Mouse (Mus musculus) megakaryocyte-erythroid progenitor cell, adult 5 weeks (primary cell): Measurements from ENCODE around the gene Car6. TPM values are rescaled to one million over a fixed set of nuclear protein-coding genes. Genes with fewer than 3 reads are reported as not detected.

Source experiments
- polyA plus RNA-seq: library from polyadenylated mRNA; stranded (reverse); fragments of >175 nt; gene quantifications from 2 replicates; pipeline ENCODE4 v1.2.3, GENCODE M21; 2012

Car6 gene
- not detected in 2 replicates for polyA plus RNA-seq

DNA sequence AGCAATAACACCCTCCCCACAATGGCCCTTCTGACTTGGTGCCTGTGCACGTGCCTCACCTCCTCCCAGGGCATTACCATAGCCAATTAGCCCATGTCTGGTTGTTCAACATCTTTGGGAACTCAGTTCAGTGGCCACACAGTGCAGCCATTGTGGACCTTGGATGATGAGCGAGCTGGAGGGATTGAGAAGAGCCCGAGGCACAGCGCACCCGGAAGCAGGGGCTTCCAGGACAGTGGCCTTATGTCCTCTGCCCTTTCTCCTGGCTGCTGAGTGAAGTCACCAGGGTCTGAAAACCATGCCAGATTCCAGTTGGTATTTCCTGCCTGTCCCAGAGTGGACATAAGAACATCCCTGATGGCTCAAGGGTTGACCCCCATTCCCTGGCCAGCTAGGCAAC lies at the start of gene Car6:
Car6 (minus strand) TSS at position 101 of the 400 bp plus-strand sequence.

GRCm38 (mm10) chr4:150236521-150237481 lies 35.7 kb upstream of the Car6 start, which contains the start of gene Eno1:
Gene Eno1 (plus strand): TSS chr4:150236721.

Other genes starting within 250 kb of the Car6 start
- gene Spsb1, start 246.3 kb downstream of the Car6 start, polyA plus RNA-seq: 0.22 and 1.0 TPM in 2 replicates
- gene H6pd, start 192.3 kb downstream of the Car6 start, polyA plus RNA-seq: 13.3 and 18.8 TPM in 2 replicates
- gene Gpr157, start 114.0 kb downstream of the Car6 start, polyA plus RNA-seq: 1.2 and 1.5 TPM in 2 replicates
- 0.03 TPM in 1 of 2 replicates, not detected in the other for gene Slc2a5, start 82.0 kb downstream of the Car6 start, polyA plus RNA-seq
- gene Slc2a7, start 52.4 kb downstream of the Car6 start, polyA plus RNA-seq: not detected in 2 replicates
- gene Eno1, start 35.4 kb upstream of the Car6 start, polyA plus RNA-seq: 380 and 417 TPM in 2 replicates
- gene Rere, start 80.3 kb upstream of the Car6 start, polyA plus RNA-seq: 240 and 249 TPM in 2 replicates